Mouse (Mus musculus): ENCODE measurements around the gene Serpina1f. TPM values are rescaled to one million over a fixed set of nuclear protein-coding genes. Genes with fewer than 3 reads are reported as not detected.
"Not testable (repeated sequence)": the region's sequence is repeated elsewhere in the genome, so short reads cannot be mapped to it uniquely, and the experiment has no call there.

The Serpina1f gene
- polyA plus RNA-seq, 1 experiment from 2014 or later: not detected

- DNase-seq (ENCODE audit: low spot score): no peak
- Histone ChIP-seq H3K4me3 (ENCODE audit: low read depth, low read length) (no peak overlapping the region), H3K9me3 (ENCODE audit: control insufficient read depth, low read length) (no peaks in the 10 kb centered on the region), H3K9ac (ENCODE audit: low read length) (no peak overlapping the region), H3K4me2 (replicated peaks; ENCODE audit: low read depth) (no peak overlapping the region), H3K4me1 (replicated peaks; ENCODE audit: control insufficient read depth, insufficient read depth) (no peaks in the 10 kb centered on the region), H3K27ac (replicated peaks) (no peak overlapping the region), H3K36me3 (ENCODE audit: control insufficient read depth, insufficient read depth, low read length) (no peaks in the 10 kb centered on the region), H3K27me3 (ENCODE audit: control insufficient read depth, insufficient read depth, low read length) (no peaks in the 10 kb centered on the region)
- no peak for TF ChIP-seq CTCF (IDR thresholded peaks at IDR 0.05; ENCODE audit: low read depth)
- no peak for TF ChIP-seq EP300 (optimal IDR thresholded peaks at IDR 0.05)
- 37% methylated on average over 3 of the region's 3 CpGs for WGBS
- no peak for ATAC-seq (ENCODE audit: low FRiP score, low TSS enrichment)
Observed at GRCm38 (mm10) chr12:103685386-103685785, 9.9 kb downstream of the Serpina1f start.

DNA sequence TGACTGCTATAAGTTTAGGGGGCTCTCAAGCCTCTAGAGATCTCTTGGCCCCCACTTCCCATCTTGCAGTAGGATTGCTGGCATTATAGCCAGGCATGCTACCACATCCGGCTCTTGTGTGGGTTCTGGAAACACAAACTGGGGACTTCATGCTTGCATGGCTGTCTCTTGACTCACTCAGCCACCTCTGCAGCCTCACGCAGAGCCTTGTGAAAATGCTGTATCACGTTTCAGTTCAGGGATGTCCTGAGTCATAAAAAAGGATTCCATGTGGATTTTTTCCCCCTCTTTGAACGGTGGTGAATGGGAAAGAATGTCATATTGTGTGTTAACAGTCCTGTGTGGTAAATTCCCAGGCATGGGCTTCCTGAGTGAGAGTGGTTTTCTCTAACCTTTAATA is 11.6 kb downstream of the Serpina1f start:
- TF ChIP-seq CTCF (IDR thresholded peaks at IDR 0.05; ENCODE audit: low read depth) (no peak), EP300 (optimal IDR thresholded peaks at IDR 0.05) (no peak)
- Histone ChIP-seq H3K9ac (ENCODE audit: low read length) (no peak overlapping the region), H3K9me3 (ENCODE audit: control insufficient read depth, low read length) (no peaks in the 10 kb centered on the region), H3K4me1 (replicated peaks; ENCODE audit: control insufficient read depth, insufficient read depth) (no peaks in the 10 kb centered on the region), H3K4me3 (ENCODE audit: low read depth, low read length) (no peak overlapping the region), H3K4me2 (replicated peaks; ENCODE audit: low read depth) (no peak overlapping the region), H3K27ac (replicated peaks) (no peak overlapping the region), H3K36me3 (ENCODE audit: control insufficient read depth, insufficient read depth, low read length) (no peaks in the 10 kb centered on the region), H3K27me3 (ENCODE audit: control insufficient read depth, insufficient read depth, low read length) (no peaks in the 10 kb centered on the region)
- no peak for ATAC-seq (ENCODE audit: low FRiP score, low TSS enrichment)
- no peak for DNase-seq (ENCODE audit: low spot score)
- 38% methylated on average over 4 of the region's 4 CpGs for WGBS

DNA sequence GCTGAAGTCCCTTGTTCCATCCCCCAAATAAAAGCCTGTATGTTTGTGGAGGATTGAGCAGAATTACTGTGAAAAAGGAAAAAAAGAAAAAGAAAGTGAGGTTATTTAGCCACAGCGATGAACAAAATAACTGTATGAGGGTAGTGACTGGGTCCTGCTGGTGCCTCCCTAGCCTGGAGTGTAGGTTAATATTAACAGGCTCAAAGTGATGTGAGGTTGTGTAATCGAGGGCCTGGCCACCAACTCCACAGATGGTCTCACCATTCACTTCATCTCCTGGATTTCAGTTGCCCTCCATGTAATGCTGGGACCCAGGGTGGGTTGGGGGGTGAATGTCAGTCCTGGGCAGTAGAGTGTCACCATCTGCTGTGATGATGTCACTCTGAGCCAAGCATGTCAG is 13.6 kb downstream of the Serpina1f start:
- H3K4me3 ChIP-seq (ENCODE audit: low read depth, low read length): no peak overlapping the region
- H3K27me3 ChIP-seq (ENCODE audit: control insufficient read depth, insufficient read depth, low read length): no peaks in the 10 kb centered on the region
- TF ChIP-seq EP300 (optimal IDR thresholded peaks at IDR 0.05) (no peak), CTCF (IDR thresholded peaks at IDR 0.05; ENCODE audit: low read depth) (no peak)
- no peak overlapping the region for H3K4me2 ChIP-seq (replicated peaks; ENCODE audit: low read depth)
- H3K27ac ChIP-seq (replicated peaks): no peak overlapping the region
- no peaks in the 10 kb centered on the region for H3K9me3 ChIP-seq (ENCODE audit: control insufficient read depth, low read length)
- 58% methylated on average over 2 of the region's 2 CpGs for WGBS
- no peak overlapping the region for H3K9ac ChIP-seq (ENCODE audit: low read length)
- DNase-seq (ENCODE audit: low spot score) (no peak), ATAC-seq (ENCODE audit: low FRiP score, low TSS enrichment) (no peak)
- H3K4me1 ChIP-seq (replicated peaks; ENCODE audit: control insufficient read depth, insufficient read depth): no peaks in the 10 kb centered on the region
- H3K36me3 ChIP-seq (ENCODE audit: control insufficient read depth, insufficient read depth, low read length): no peaks in the 10 kb centered on the region

- Histone ChIP-seq H3K27ac (replicated peaks) (no peak overlapping the region), H3K9me3 (ENCODE audit: control insufficient read depth, low read length) (no peaks in the 10 kb centered on the region), H3K9ac (ENCODE audit: low read length) (no peak overlapping the region), H3K36me3 (ENCODE audit: control insufficient read depth, insufficient read depth, low read length) (no peaks in the 10 kb centered on the region), H3K4me1 (replicated peaks; ENCODE audit: control insufficient read depth, insufficient read depth) (no peaks in the 10 kb centered on the region), H3K4me2 (replicated peaks; ENCODE audit: low read depth) (no peak overlapping the region), H3K27me3 (ENCODE audit: control insufficient read depth, insufficient read depth, low read length) (no peaks in the 10 kb centered on the region), H3K4me3 (ENCODE audit: low read depth, low read length) (no peak overlapping the region)
- 65% methylated on average over 2 of the region's 2 CpGs for WGBS
- TF ChIP-seq CTCF (IDR thresholded peaks at IDR 0.05; ENCODE audit: low read depth): no peak
- no peak for TF ChIP-seq EP300 (optimal IDR thresholded peaks at IDR 0.05)
- DNase-seq (ENCODE audit: low spot score) (no peak), ATAC-seq (ENCODE audit: low FRiP score, low TSS enrichment) (no peak)
Observed at GRCm38 (mm10) chr12:103681169-103681568, 14.2 kb downstream of the Serpina1f start.

GRCm38 (mm10) chr12:103679853-103680252 is 15.5 kb downstream of the Serpina1f start:
- WGBS: 100% methylated on average over 1 of the region's 1 CpGs
- DNase-seq (ENCODE audit: low spot score); H3K4me2 ChIP-seq (replicated peaks; ENCODE audit: low read depth); H3K27me3 ChIP-seq (ENCODE audit: control insufficient read depth, insufficient read depth, low read length); H3K9ac ChIP-seq (ENCODE audit: low read length); H3K4me1 ChIP-seq (replicated peaks; ENCODE audit: control insufficient read depth, insufficient read depth); H3K4me3 ChIP-seq (ENCODE audit: low read depth, low read length); H3K36me3 ChIP-seq (ENCODE audit: control insufficient read depth, insufficient read depth, low read length); H3K27ac ChIP-seq (replicated peaks); H3K9me3 ChIP-seq (ENCODE audit: control insufficient read depth, low read length); ATAC-seq (ENCODE audit: low FRiP score, low TSS enrichment): not testable (repeated sequence)

GRCm38 (mm10) chr12:103676039-103676438 is 19.3 kb downstream of the Serpina1f start, which contains the start of gene Serpina16:
Serpina16 (minus strand) TSS chr12:103676139.
- TF ChIP-seq EP300 (optimal IDR thresholded peaks at IDR 0.05): no peak
- TF ChIP-seq CTCF (IDR thresholded peaks at IDR 0.05; ENCODE audit: low read depth): no peak
- Histone ChIP-seq H3K9ac (ENCODE audit: low read length) (no peak within 1 kb of the TSS), H3K9me3 (ENCODE audit: control insufficient read depth, low read length) (no peaks in the 10 kb centered on the region), H3K36me3 (ENCODE audit: control insufficient read depth, insufficient read depth, low read length) (no peaks in the 10 kb centered on the region), H3K4me3 (ENCODE audit: low read depth, low read length) (no peak within 1 kb of the TSS), H3K27me3 (ENCODE audit: control insufficient read depth, insufficient read depth, low read length) (no peaks in the 10 kb centered on the region), H3K4me2 (replicated peaks; ENCODE audit: low read depth) (no peak within 1 kb of the TSS), H3K4me1 (replicated peaks; ENCODE audit: control insufficient read depth, insufficient read depth) (no peaks in the 10 kb centered on the region), H3K27ac (replicated peaks) (no peak within 1 kb of the TSS)
- ATAC-seq (ENCODE audit: low FRiP score, low TSS enrichment): no peak
- WGBS: 100% methylated on average over 1 of the region's 1 CpGs
- no peak for DNase-seq (ENCODE audit: low spot score)

Data from stomach, postnatal 0 days (tissue).